Mouse (Mus musculus) regulatory T cell (primary cell): ENCODE measurements at regions not wholly inside any gene's neighbourhood (a gene's known extent, or its start where the extent isn't known, plus 50 kb on each side); places are given as distances from the start of the nearest gene placed in this dataset.

Experiments
- in situ Hi-C: fragments of 300-600 bp; cut with MboI, MseI; formaldehyde crosslinking; loops from one replicate; pipeline ENCODE4 v1.15.1; 2025; ENCODE audit warnings: high pct_unique_total_duplicates

DNA sequence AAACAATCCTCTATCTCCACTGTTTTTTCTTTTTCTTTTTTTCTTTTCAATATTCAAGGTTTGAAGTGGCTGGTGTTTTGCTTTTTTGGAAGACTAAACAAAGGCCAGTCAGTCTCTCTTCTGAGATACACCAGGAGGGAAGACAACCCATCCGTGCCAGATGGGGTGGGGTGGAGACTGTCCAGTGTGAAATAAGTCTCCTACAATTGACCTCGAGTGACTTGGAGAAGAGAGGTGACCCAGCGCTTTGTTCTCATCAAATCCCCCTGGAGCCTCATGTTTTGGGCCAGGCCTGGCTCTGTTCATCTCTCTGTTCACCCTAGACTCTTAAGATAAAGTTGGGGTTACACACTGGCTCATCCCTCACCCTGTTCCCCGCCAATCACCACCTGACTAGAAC, 169.2 kb upstream of the Tbca start:
- in situ Hi-C loops: no loop called here

- in situ Hi-C loops: no loop called here
Measured at GRCm38 (mm10) chr13:94630055-94630454, 158.7 kb upstream of the Tbca start.

DNA sequence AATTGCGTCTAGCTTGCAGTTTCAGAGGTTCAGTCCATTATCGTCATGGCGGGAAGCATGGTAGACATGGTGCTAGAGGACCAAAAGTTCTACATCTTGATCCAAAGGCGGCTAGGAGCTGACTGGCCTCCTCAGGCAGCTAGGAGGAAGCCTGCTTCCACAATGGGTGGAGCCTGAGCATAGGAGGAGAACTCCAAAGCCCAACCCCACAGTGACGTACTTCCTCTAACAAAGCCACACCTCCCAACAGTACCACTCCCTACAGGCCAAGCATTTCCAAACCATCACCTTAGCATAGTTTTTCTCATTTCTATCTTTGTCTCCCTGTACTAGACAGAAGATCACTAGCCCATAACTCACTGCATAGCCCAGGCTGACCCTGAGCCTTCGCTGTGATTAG, 158.0 kb upstream of the Tbca start:
- in situ Hi-C loops: no loop called here

GRCm38 (mm10) chr13:94632730-94633129, 156.0 kb upstream of the Tbca start:
- in situ Hi-C loops: no loop called here

DNA sequence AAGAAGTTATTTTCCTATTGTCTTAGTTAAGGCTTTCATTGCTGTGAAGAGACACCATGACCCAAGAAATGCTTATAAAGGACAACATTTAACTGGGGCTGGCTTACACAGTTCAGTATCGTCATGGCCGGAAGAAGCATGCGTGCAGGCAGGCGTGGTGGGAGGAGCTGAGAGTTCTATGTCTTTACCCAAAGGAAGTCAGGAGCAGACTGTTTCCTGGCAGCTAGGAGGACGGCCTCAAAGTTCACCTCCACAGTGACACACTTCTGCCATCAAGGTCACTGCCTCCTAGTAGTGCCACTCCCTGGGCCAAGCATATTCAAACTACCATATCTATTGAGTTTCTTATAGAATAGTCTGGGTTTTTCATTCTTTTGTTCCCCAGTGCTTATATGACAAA, 148.4 kb upstream of the Tbca start:
- in situ Hi-C loops: loop anchor here (10.0 kb wide), 1 partner anchor 1394 kb away; no protein-coding TSS in a partner anchor

- in situ Hi-C loops: loop anchor here (10.0 kb wide), 1 partner anchor 1389 kb away; no protein-coding TSS in a partner anchor
Measured at GRCm38 (mm10) chr13:94645241-94646206, 143.2 kb upstream of the Tbca start.

DNA sequence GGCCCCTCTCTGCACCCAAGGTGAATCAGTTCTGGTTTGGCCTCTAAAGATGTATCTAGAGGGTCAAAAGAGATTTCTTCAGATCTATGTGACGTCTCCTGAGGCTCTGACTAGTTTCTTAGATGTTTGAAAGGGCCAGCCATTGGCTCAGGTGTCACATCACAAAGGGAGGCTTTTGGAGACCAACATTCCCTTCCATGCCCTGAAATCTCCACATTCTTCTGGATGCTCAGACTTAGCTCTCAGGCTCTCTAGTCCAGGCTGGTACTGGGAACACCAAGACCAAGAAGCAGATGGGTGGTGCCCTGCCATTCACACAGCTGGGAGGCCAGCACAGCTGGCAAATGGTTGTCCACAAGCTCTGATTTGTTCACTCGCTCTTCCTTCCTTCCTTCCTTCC, 142.4 kb upstream of the Tbca start:
- in situ Hi-C loops: loop anchor here (10.0 kb wide), 1 partner anchor 1388 kb away; no protein-coding TSS in a partner anchor

DNA sequence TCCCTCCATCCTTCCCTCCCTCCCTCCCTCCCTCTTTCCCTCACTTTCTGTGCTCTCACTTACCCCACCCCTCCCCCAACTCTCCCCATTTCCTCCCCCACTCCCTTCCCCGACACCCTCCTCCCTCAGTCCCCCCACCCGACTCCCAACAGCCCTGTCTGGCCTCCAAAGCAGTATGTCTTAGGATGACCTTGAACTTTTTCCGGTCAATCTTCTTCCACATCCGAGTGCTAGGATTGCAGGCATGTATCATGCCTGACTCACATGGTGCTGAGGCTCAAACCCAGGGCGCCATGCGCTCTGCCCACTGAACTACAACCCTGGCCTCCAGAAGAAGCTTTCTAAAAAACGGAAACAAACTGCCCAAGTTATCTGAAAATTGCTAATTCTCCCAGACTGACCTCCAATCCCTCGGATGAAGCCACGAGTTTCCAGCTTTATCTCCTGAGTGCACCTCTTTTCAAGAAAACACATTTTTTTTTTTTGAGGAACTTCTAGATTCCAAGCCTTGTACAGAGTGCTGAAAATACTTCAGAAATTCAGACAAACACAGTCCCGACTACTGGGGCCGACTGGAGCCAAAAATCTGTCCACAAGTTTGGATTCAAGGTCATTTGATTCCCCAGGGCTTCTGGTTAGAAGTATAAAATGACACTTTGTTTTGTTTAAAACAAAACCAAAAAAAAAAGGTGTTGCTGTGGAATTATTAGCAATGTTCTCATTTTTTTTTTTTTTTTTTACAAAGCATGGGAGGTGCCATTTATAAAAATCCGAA, 141.7 kb upstream of the Tbca start:
- in situ Hi-C loops: loop anchor here (10.0 kb wide), 1 partner anchor 1388 kb away; no protein-coding TSS in a partner anchor

GRCm38 (mm10) chr13:94647566-94647965, 141.1 kb upstream of the Tbca start:
- in situ Hi-C loops: loop anchor here (10.0 kb wide), 1 partner anchor 1387 kb away; no protein-coding TSS in a partner anchor

DNA sequence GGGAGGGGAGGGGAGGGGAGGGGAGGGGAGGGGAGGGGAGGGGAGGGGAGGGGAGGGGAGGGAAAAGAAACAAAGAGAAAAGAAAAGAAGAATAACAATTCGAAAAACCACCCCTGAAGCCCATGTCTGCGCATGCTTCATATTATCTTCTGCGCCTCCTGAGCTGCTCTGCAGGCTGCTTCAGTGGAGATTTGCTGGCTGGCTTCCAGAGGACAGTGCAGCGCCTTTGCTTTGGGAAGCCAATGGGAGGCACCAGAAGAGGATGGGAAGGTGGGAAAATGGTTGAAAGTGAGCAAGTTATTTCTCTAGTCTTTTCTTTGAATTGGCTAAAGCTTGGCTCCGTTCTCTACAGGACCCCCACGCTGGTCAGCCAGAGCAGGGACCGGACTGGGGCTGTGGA, 137.8 kb upstream of the Tbca start:
- in situ Hi-C loops: no loop called here

DNA sequence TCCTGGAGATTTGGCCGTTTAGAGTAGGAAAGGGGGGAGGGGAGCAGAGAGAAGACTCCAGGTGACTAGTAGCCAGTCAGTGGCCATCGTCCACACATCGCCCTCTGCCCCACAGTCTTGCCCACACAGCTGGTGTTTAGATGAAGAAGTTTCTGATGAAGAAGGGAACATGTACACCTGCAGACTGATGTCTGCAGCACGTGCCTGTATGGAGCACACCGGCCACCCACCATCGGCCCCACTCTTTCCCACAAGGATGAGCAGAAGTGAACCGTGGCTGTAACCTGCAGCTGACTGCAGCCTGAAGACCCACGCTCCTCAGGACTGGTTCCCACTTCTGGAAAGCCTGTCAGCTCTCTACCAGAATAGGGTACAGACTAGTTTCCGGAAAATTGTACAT, 121.1 kb upstream of the Tbca start:
- in situ Hi-C loops: no loop called here

- in situ Hi-C loops: no loop called here
Measured at GRCm38 (mm10) chr13:94668276-94668675, 120.4 kb upstream of the Tbca start.

DNA sequence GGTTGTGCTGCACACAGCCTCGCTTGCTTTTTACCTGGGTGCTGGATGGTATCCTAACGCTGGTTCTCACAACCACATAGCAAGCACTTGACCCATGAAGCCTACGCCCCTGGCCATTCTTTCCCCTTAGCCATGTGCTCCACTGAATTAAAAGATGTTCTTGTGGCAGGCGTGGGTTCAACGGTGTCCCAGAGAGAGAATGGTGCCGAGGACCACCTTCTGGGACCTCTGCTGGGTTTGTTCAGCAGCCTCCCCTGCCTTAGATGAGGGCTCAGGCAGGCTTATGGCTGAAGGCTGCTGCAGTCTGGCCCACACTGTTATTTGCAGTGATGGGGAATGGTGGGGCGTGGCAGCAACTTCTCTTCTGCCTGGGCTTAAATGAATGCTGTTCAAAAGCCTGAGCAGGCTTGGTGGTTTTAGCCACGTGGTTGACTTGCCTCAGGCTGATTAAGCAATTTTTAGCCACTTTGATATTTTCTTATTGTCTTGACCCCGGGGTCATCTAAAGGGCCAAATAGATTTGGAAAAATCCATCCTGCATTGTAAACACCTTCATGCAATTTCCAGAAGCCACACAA, 119.5 kb upstream of the Tbca start:
- in situ Hi-C loops: no loop called here

DNA sequence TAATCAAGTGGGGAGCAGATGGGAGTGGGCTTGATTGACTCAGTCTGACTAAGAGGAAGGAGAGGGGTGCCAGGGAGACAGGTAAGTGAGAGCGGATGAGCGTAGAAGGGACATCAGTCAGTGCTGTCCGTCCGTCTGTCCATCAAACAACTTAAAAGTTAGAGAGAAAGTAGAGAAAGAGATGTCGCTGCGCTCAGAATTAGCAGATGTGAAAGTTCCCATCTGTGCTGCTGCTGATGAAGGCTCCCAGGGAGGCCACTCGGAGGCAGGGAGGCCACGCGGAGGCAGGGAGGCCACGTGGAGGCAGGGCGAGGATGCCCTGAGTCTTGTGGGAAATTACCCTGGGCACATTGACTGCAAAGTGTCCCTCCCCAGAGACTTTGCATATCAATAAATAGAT, 118.4 kb upstream of the Tbca start:
- in situ Hi-C loops: no loop called here

- in situ Hi-C loops: no loop called here
Measured at GRCm38 (mm10) chr13:94670961-94671360, 117.7 kb upstream of the Tbca start.

GRCm38 (mm10) chr13:94680492-94681168, 108.1 kb upstream of the Tbca start:
- in situ Hi-C loops: no loop called here

DNA sequence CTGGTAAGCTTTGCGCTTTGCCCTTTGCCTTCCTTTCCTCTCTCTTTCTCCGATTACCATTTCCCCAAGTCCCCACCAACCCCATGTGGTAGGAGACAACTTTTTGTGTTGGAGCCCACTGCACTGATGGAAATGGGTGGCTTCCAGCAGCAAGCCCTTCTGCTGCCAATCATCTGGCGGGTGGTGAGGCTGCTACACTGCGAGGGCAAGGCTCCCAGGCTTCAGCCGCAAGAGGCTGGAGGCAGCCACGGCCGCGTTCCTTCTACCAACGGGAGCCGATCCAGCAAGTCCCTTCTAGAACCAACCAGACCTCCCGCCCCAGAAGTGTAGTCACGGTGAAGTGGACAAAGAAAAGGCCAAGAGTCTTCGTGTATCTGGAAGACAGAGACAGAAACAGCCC, 107.1 kb upstream of the Tbca start:
- in situ Hi-C loops: no loop called here

GRCm38 (mm10) chr13:94685191-94685590, 103.5 kb upstream of the Tbca start:
- in situ Hi-C loops: loop anchor here (5.0 kb wide), 1 partner anchor 47 kb away; no protein-coding TSS in a partner anchor

GRCm38 (mm10) chr13:94687295-94687694, 101.4 kb upstream of the Tbca start:
- in situ Hi-C loops: loop anchor here (5.0 kb wide), 1 partner anchor 45 kb away; no protein-coding TSS in a partner anchor

GRCm38 (mm10) chr13:94706641-94707053, 82.1 kb upstream of the Tbca start:
- in situ Hi-C loops: no loop called here
